Mouse (Mus musculus) frontal cortex, postnatal 14 days (tissue): Measurements from ENCODE around the gene Tspan17.
A peak's percentile ranks its signal among the peaks of the same experiment; 100 is the strongest.
"Not testable (repeated sequence)": the region's sequence is repeated elsewhere in the genome, so short reads cannot be mapped to it uniquely, and the experiment has no call there.

Source experiments
- DNase-seq, 2 experiments: peaks; one replicate each; pipeline ENCODE4 v3.0.0; 2022; ENCODE audit warnings: low spot score in 2 of 2

The Tspan17 gene

DNA sequence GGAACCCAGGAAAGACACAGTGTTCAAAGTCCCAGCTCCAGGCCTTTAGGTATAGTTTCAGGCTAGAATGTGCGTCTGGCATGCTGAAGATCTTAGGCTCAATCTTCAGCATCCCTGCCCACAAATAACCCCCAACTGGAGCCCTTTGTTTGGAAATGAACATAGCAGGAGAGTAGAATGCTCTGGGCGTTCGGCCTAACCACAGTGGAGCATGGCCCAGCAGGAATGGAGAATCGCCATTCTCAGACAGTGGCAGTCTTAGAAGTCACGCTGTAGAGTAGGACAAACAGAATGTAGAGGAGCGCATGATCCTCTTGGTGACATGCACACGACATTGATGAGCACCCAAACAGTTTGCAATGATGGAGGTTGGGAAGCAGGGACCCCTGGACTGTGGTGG, 28.3 kb upstream of the Tspan17 start:
- DNase-seq, result no peak

GRCm38 (mm10) chr13:54765281-54766191, 23.6 kb upstream of the Tspan17 start:
- no peak for DNase-seq

- DNase-seq, result peak; percentile 73 to 81
Observed at GRCm38 (mm10) chr13:54766192-54766768, 22.9 kb upstream of the Tspan17 start, which contains the start of gene Sncb. Sncb (minus strand) TSS chr13:54766595.

DNA sequence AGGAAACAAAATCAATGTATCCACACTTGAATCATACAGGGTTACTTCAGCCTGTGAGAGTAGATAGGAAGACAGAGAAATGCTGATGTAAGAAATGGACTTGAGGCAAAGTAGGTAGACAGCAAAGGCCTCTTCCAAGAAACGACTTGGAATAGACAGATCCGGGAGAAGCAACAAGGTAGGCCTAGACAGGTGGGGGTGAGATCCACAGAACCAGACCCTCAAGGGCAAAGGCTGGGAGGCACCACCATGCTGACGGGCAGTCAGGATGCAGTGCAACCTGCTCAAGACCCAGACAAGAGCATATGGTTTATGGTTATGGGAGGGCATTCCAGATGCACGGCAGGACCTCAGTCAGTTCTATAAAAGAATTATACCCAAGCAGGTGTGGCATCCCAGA, 22.2 kb upstream of the Tspan17 start:
- no peak for DNase-seq

DNA sequence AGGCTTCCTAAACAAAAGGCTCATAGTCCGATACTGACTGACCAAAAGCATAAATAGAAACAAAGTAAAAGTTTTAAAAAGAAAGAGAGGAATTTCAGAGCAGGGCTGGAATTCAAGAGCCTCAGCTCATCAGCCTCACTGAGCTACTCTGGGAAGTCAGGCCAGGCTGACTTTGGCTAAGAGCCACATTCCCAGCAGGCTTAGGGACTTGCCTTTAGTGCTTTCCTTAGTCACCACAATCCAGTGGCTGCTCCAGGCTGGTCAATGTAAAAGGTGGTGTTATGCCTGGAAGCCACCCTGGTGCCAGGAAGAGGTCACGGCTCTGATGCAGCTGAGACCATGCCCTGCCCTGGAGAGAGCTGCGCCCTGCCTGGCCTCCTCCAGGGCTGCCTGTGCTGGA, 8.6 kb upstream of the Tspan17 start:
- DNase-seq, result no peak

DNA sequence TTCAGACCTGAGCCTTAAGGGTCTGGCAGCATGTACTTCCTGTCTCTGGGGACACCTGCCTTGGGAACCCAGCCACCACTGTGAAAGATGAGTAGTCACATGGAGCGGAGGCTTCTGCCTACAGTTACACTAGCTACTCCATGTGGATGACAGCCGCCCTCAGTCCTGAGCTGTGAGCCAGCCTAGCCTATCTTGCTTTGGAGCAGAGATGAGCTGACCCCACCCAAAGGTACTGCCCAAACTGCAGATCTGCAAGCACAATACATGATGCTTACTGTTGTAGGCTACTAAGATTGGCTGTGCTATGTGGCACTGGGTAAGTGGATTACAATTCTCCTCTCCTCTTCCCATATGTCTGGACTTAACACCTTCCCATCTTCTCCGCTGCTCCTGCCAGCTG, 8.1 kb upstream of the Tspan17 start:
- DNase-seq, result no peak

GRCm38 (mm10) chr13:54783235-54783634, 5.9 kb upstream of the Tspan17 start:
- DNase-seq, result no peak

- DNase-seq, result no peak
Observed at GRCm38 (mm10) chr13:54783698-54784097, 5.5 kb upstream of the Tspan17 start, which contains the start of gene Eif4e1b. Eif4e1b (plus strand) TSS chr13:54783998.

GRCm38 (mm10) chr13:54787591-54787990, 1.6 kb upstream of the Tspan17 start:
- not testable (repeated sequence) for DNase-seq

- DNase-seq, result no peak
Observed at GRCm38 (mm10) chr13:54789561-54790397, 602 bp downstream of the Tspan17 start.

- DNase-seq, result no peak
Observed at GRCm38 (mm10) chr13:54792259-54793230, 3.4 kb downstream of the Tspan17 start.

- DNase-seq, result no peak
Observed at GRCm38 (mm10) chr13:54794002-54794577, 4.9 kb downstream of the Tspan17 start.

DNA sequence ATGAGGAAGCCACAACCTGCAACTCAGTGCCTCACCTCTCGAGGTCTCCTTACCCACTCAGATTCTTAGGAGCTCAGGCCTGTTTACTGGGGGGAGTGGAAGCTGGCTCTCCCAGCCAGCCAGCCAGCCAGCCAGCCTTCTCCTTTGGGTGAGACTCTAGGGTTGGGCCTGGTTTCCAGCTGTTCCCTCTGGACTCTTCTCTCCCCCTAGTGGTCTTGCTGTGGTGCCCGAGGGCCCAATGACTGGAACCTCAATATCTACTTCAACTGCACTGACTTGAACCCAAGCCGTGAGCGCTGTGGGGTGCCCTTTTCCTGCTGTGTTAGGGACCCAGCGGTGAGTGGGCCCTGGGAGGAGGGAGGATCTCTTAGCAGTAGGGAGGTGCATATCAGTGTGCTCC, 5.7 kb downstream of the Tspan17 start:
- no peak for DNase-seq

DNA sequence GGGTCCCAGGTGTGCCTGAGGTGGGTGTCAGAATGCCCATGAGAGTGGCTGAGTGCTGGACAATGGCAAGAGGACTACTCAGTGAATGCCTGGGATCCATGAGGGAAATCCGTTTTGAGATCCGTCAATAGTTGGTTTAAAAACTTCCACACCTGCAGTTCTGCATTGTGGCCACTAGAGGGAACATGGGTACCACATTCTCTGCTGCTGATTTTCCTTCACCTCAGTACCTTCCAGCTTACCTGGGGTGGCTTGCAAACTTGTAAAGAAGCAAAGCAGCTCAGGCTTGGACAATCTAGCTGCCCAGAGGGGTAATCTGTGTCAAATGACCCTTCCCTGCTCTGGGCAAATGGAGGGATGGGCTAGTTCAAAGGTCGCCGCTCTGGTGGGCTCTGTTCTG, 8.2 kb downstream of the Tspan17 start:
- DNase-seq, result peak in 1 of 2 experiments; percentile 49

DNA sequence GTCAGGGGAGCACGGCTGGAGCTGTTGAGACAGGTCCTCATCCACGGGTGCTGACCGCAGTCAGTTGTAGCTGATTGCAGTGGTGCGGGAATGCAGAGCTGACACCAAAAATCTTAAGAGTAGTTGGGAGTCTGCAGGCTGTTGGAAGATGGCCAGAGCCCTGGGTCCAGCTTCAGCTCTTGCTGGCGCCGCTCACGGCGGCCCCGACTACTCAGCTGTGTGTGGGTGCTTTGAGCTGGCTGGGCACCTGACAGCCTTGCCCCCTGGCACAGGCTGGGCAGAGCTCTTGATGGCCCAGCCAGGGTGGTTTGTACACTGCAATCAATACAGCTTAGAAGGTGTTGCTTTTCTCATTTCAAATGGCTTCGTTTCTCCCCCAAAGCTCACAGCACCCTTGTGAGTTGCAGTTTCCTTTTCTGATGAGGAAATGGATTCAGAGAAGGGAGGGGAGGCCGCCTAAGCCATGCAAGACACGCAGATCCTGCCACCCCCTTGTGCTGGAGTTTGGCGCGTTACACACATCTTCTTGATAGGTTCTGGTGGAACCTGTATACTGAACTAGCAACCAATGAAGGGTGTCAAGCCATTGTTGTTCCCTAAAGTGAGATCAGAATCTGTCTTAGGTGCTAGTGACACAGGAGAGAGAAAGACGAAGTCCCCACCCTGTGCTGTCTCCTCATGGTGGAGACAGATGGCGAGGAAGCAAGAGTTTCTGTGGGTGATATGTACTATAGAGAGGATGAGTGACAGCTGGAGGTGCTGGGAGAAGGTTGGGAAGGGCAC, 8.9 kb downstream of the Tspan17 start:
- DNase-seq, result no peak

DNA sequence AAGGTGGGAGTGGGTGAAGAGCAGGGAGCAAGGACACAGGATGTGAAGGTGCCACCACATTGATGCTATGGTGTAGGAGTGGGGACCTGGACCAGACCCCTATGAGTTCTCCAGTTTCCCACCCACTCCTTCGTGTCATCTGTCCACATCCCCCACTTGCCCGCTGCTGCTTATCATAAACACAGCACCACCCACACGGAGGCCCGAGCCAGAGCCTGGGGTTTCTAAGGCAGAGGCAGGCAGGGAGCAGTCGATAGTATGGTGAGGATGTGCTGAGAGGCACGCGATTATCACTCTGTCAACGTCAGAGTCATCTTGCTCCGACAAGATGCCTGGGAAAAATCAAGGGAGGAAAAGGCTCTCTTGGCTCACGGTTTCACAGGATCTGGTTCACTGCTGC, 9.6 kb downstream of the Tspan17 start:
- DNase-seq, result peak; percentile 44 to 57

GRCm38 (mm10) chr13:54799701-54800100, 10.5 kb downstream of the Tspan17 start:
- DNase-seq, result peak; percentile 66 to 80

DNA sequence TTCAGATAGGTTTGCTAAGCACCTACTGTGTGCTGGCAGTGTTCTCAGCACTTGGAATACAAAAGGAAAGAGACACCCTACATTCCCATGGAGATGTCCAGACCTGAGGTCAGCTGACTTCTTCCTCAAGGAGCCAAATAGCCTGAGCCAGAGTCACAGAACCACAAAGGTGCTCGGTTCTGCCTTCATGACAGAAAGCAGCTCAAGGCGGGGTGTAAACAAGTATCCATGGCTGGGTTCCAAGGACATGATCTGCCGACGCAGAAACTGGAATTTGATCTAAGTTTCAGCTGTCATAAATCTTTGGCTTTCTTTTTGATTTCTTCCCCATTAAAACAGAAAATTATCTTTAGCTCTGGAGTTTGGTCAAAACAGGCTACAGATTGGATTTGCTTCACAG, 11.0 kb downstream of the Tspan17 start:
- no peak for DNase-seq

GRCm38 (mm10) chr13:54803010-54803409, 13.8 kb downstream of the Tspan17 start:
- no peak for DNase-seq
